Mouse (Mus musculus) large intestine, adult 2 months (tissue): ENCODE measurements at regions not wholly inside any gene's neighbourhood (a gene's known extent, or its start where the extent isn't known, plus 50 kb on each side); places are given as distances from the start of the nearest gene placed in this dataset.

ENCODE experiments used
- DNase-seq: peaks from one replicate; pipeline ENCODE4 v3.0.0-alpha.2; 2012; ENCODE audit warnings: low read depth, low spot score
- WGBS: fragments of 180-500 bp; shearing (Covaris S2); methylation state at CpG from one replicate; pipeline ENCODE4 v1.1.7; 2018; 5-methylcytosine and 5-hydroxymethylcytosine counted together

- WGBS = 23% methylated on average over 10 of the region's 10 CpGs
- DNase-seq = no peak
Measured at GRCm38 (mm10) chr9:40617676-40618062, 52.7 kb upstream of the Gm21915 start.

- 6% methylated on average over 20 of the region's 20 CpGs for WGBS
- no peak for DNase-seq
Measured at GRCm38 (mm10) chr9:40617036-40617675, 53.3 kb upstream of the Gm21915 start.

GRCm38 (mm10) chr9:40616426-40617035 lies 53.9 kb upstream of the Gm21915 start:
- DNase-seq = peak; percentile 24
- WGBS = 3% methylated on average over 11 of the region's 11 CpGs

- DNase-seq = no peak
- 30% methylated on average over 8 of the region's 8 CpGs for WGBS
Measured at GRCm38 (mm10) chr9:40615891-40616290, 54.5 kb upstream of the Gm21915 start.

GRCm38 (mm10) chr9:40614071-40614470 lies 56.3 kb upstream of the Gm21915 start:
- 54% methylated on average over 5 of the region's 5 CpGs for WGBS
- DNase-seq = no peak

GRCm38 (mm10) chr9:40613182-40613581 lies 57.2 kb upstream of the Gm21915 start:
- DNase-seq = no peak
- WGBS = 59% methylated on average over 4 of the region's 4 CpGs

GRCm38 (mm10) chr9:40612755-40613154 lies 57.7 kb upstream of the Gm21915 start:
- WGBS = 89% methylated on average over 1 of the region's 1 CpGs
- DNase-seq = no peak

- no peak for DNase-seq
- 68% methylated on average over 4 of the region's 4 CpGs for WGBS
Measured at GRCm38 (mm10) chr9:40612312-40612711, 58.1 kb upstream of the Gm21915 start.

GRCm38 (mm10) chr9:40611626-40612025 lies 58.8 kb upstream of the Gm21915 start:
- no peak for DNase-seq
- WGBS = 73% methylated on average over 3 of the region's 3 CpGs

GRCm38 (mm10) chr9:40608596-40608995 lies 61.8 kb upstream of the Gm21915 start:
- 87% methylated on average over 14 of the region's 14 CpGs for WGBS
- no peak for DNase-seq

GRCm38 (mm10) chr9:40607941-40608340 lies 62.5 kb upstream of the Gm21915 start:
- no peak for DNase-seq
- 90% methylated on average over 18 of the region's 18 CpGs for WGBS

- DNase-seq = no peak
- 23% methylated on average over 1 of the region's 1 CpGs for WGBS
Measured at GRCm38 (mm10) chr9:40603521-40603920, 66.9 kb upstream of the Gm21915 start.

- 77% methylated on average over 7 of the region's 7 CpGs for WGBS
- DNase-seq = no peak
Measured at GRCm38 (mm10) chr9:40598431-40598831, 67.2 kb upstream of the Gramd1b start.

- 78% methylated on average over 2 of the region's 2 CpGs for WGBS
- no peak for DNase-seq
Measured at GRCm38 (mm10) chr9:40587421-40587820, 56.2 kb upstream of the Gramd1b start.

GRCm38 (mm10) chr9:40586581-40586980 lies 55.4 kb upstream of the Gramd1b start:
- no peak for DNase-seq
- 76% methylated on average over 7 of the region's 7 CpGs for WGBS

- 50% methylated on average over 11 of the region's 11 CpGs for WGBS
- peak; percentile 8 for DNase-seq
Measured at GRCm38 (mm10) chr9:40583554-40583953, 52.4 kb upstream of the Gramd1b start.

- WGBS = 68% methylated on average over 2 of the region's 2 CpGs
Measured at GRCm38 (mm10) chr9:40581854-40582253, 50.7 kb upstream of the Gramd1b start.

More at GRCm38 (mm10) chr9:40581854-40582253, 50.7 kb upstream of the Gramd1b start:
- DNase-seq = no peak
